33 mouse cellular contexts compared by ENCODE assay signal in genomic region chr19:5789066-5789465, GRCm38 (mm10).
"Had no signal": no experiment of that assay in that cellular context is flagged by ENCODE, and none has a peak within 500 bp of the region (broad histone marks: within the 10 kb centered on the region; RNA-seq: fewer than 3 reads in every experiment).

No protein-coding gene starts in this region.

- H3K9me3 ChIP-seq: limb, embryonic 10.5 days; limb, embryonic 12.5 days; limb, embryonic 13.5 days; limb, embryonic 15.5 days; liver, embryonic 12.5 days; liver, embryonic 13.5 days; liver, embryonic 15.5 days; lung, embryonic 15.5 days; megakaryocyte, embryonic 14.5 days; midbrain, embryonic 10.5 days; midbrain, embryonic 12.5 days; midbrain, embryonic 13.5 days; midbrain, embryonic 15.5 days; neural tube, embryonic 12.5 days; neural tube, embryonic 13.5 days had no signal

- H3K36me3 ChIP-seq: limb, embryonic 10.5 days; limb, embryonic 12.5 days; limb, embryonic 13.5 days; limb, embryonic 15.5 days; liver, embryonic 12.5 days; liver, embryonic 13.5 days; liver, embryonic 15.5 days; lung, embryonic 15.5 days; midbrain, embryonic 10.5 days; midbrain, embryonic 12.5 days; midbrain, embryonic 13.5 days; midbrain, embryonic 15.5 days; neural tube, embryonic 12.5 days; neural tube, embryonic 13.5 days had no signal

- H3K27me3 ChIP-seq: limb, embryonic 12.5 days; limb, embryonic 13.5 days; limb, embryonic 15.5 days; liver, embryonic 12.5 days; liver, embryonic 13.5 days; liver, embryonic 15.5 days; lung, embryonic 15.5 days; megakaryocyte, embryonic 14.5 days; midbrain, embryonic 12.5 days; midbrain, embryonic 13.5 days; midbrain, embryonic 15.5 days; neural tube, embryonic 12.5 days; neural tube, embryonic 13.5 days had no signal

- ATAC-seq: liver, embryonic 12.5 days; liver, postnatal 0 days; lung, postnatal 0 days; midbrain, embryonic 13.5 days; midbrain, embryonic 15.5 days; midbrain, embryonic 16.5 days had no signal

- H3K4me1 ChIP-seq: midbrain, embryonic 12.5 days; neural tube, embryonic 12.5 days had no signal

- DNase-seq: left cerebral cortex, postnatal 4 days; liver; liver, embryonic 13.5 days; liver, postnatal 0 days; lung, adult 18-20 months; lung, adult 2 months; lung, embryonic 14.5 days; lung, postnatal 10 days; lung, postnatal 14 days; lung, postnatal 36 days; lung, postnatal 4 days; midbrain, embryonic 14.5 days had no signal

- H3K4me2 ChIP-seq: limb, embryonic 12.5 days; limb, embryonic 13.5 days; limb, embryonic 15.5 days; liver, embryonic 11.5 days; liver, embryonic 12.5 days; liver, embryonic 13.5 days; liver, embryonic 15.5 days; lung, embryonic 14.5 days; lung, embryonic 15.5 days; midbrain, embryonic 11.5 days; midbrain, embryonic 12.5 days; midbrain, embryonic 13.5 days; midbrain, embryonic 15.5 days; neural tube, embryonic 12.5 days; neural tube, embryonic 13.5 days had no signal

- H3K4me3 ChIP-seq: limb, embryonic 10.5 days; limb, embryonic 12.5 days; limb, embryonic 13.5 days; limb, embryonic 15.5 days; liver, embryonic 12.5 days; liver, embryonic 13.5 days; liver, embryonic 15.5 days; lung, embryonic 15.5 days; megakaryocyte, embryonic 14.5 days; midbrain, embryonic 10.5 days; midbrain, embryonic 12.5 days; midbrain, embryonic 13.5 days; midbrain, embryonic 15.5 days; myocyte; neural tube, embryonic 12.5 days; neural tube, embryonic 13.5 days had no signal

- H3K27ac ChIP-seq: limb, embryonic 10.5 days; limb, embryonic 12.5 days; limb, embryonic 13.5 days; limb, embryonic 15.5 days; liver, embryonic 12.5 days; liver, embryonic 13.5 days; liver, embryonic 14.5 days; liver, embryonic 15.5 days; lung, embryonic 15.5 days; macrophage; midbrain, embryonic 10.5 days; midbrain, embryonic 12.5 days; midbrain, embryonic 13.5 days; midbrain, embryonic 15.5 days; neural tube, embryonic 12.5 days; neural tube, embryonic 13.5 days had no signal

- H3K9ac ChIP-seq: limb, embryonic 12.5 days; limb, embryonic 13.5 days; limb, embryonic 15.5 days; liver, embryonic 12.5 days; liver, embryonic 13.5 days; liver, embryonic 14.5 days; liver, embryonic 15.5 days; liver, postnatal 0 days; lung, embryonic 14.5 days; lung, embryonic 15.5 days; midbrain, embryonic 12.5 days; midbrain, embryonic 13.5 days; midbrain, embryonic 15.5 days; neural tube, embryonic 12.5 days; neural tube, embryonic 13.5 days had no signal
